Mouse (Mus musculus): ENCODE data around the gene Adssl1. TPM values are rescaled to one million over a fixed set of nuclear protein-coding genes. Genes with fewer than 3 reads are reported as not detected.

Adssl1 gene
- polyA plus RNA-seq, 1 experiment from 2014 or later = 2.1 TPM

- no peak overlapping the region for H3K27ac ChIP-seq (ENCODE audit: low read depth, low read length)
- peaks cover 28% of the 10 kb centered on the region for H3K4me1 ChIP-seq (replicated peaks; ENCODE audit: control insufficient read depth, insufficient read depth, low read length)
- no peak overlapping the region for H3K4me2 ChIP-seq (ENCODE audit: low read depth, low read length, severe bottlenecking)
- H3K4me3 ChIP-seq (ENCODE audit: low read depth, low read length) = no peak overlapping the region
- 53% methylated on average over 8 of the region's 9 CpGs for WGBS
- 0 out of 2 replicates have a peak overlapping the region, but pooled peaks have one; percentile 20 for H3K9ac ChIP-seq (ENCODE audit: low read length)
- no peak for DNase-seq (ENCODE audit: low spot score)
- no peaks in the 10 kb centered on the region for H3K27me3 ChIP-seq (ENCODE audit: control insufficient read depth, insufficient read depth, low read length)
- H3K36me3 ChIP-seq (ENCODE audit: control insufficient read depth, insufficient read depth, low read length) = peaks cover 12% of the 10 kb centered on the region; the same call in 1 of the 2 replicates
- ATAC-seq (replicated peaks; ENCODE audit: low FRiP score) = no peak
- no peaks in the 10 kb centered on the region for H3K9me3 ChIP-seq (ENCODE audit: control insufficient read depth, low read length)
Measured at GRCm38 (mm10) chr12:112670718-112671393, 51.0 kb downstream of the Adssl1 start.

- ATAC-seq (replicated peaks; ENCODE audit: low FRiP score) (no peak), DNase-seq (ENCODE audit: low spot score) (no peak)
- Histone ChIP-seq H3K9ac (ENCODE audit: low read length) (no peak overlapping the region), H3K27ac (ENCODE audit: low read depth, low read length) (no peak overlapping the region), H3K36me3 (ENCODE audit: control insufficient read depth, insufficient read depth, low read length) (peaks cover 12% of the 10 kb centered on the region; the same call in 1 of the 2 replicates), H3K27me3 (ENCODE audit: control insufficient read depth, insufficient read depth, low read length) (no peaks in the 10 kb centered on the region), H3K4me3 (ENCODE audit: low read depth, low read length) (no peak overlapping the region), H3K4me2 (ENCODE audit: low read depth, low read length, severe bottlenecking) (peak overlapping the region; percentile 90; the same call in 1 of the 2 replicates), H3K9me3 (ENCODE audit: control insufficient read depth, low read length) (no peaks in the 10 kb centered on the region), H3K4me1 (replicated peaks; ENCODE audit: control insufficient read depth, insufficient read depth, low read length) (peaks cover 27% of the 10 kb centered on the region)
- 81% methylated on average over 7 of the region's 7 CpGs for WGBS
Measured at GRCm38 (mm10) chr12:112671891-112672290, 52.0 kb downstream of the Adssl1 start.

GRCm38 (mm10) chr12:112672744-112673575, 53.1 kb downstream of the Adssl1 start:
- H3K9ac ChIP-seq (ENCODE audit: low read length) = peak overlapping the region; percentile 93
- H3K4me2 ChIP-seq (ENCODE audit: low read depth, low read length, severe bottlenecking) = peak overlapping the region; percentile 90
- peaks cover 28% of the 10 kb centered on the region for H3K4me1 ChIP-seq (replicated peaks; ENCODE audit: control insufficient read depth, insufficient read depth, low read length)
- ATAC-seq (replicated peaks; ENCODE audit: low FRiP score) (peak; percentile 43; the same call in 1 of the 2 replicates), DNase-seq (ENCODE audit: low spot score) (no peak)
- H3K27ac ChIP-seq (ENCODE audit: low read depth, low read length) = peak overlapping the region; percentile 82
- peaks cover 5% of the 10 kb centered on the region for H3K27me3 ChIP-seq (ENCODE audit: control insufficient read depth, insufficient read depth, low read length)
- peaks cover 12% of the 10 kb centered on the region; the same call in 1 of the 2 replicates for H3K36me3 ChIP-seq (ENCODE audit: control insufficient read depth, insufficient read depth, low read length)
- peak overlapping the region; percentile 98 for H3K4me3 ChIP-seq (ENCODE audit: low read depth, low read length)
- H3K9me3 ChIP-seq (ENCODE audit: control insufficient read depth, low read length) = no peaks in the 10 kb centered on the region
- WGBS = 9% methylated on average over 21 of the region's 21 CpGs

- ATAC-seq (replicated peaks; ENCODE audit: low FRiP score) (no peak), DNase-seq (ENCODE audit: low spot score) (no peak)
- Histone ChIP-seq H3K4me1 (replicated peaks; ENCODE audit: control insufficient read depth, insufficient read depth, low read length) (peaks cover 30% of the 10 kb centered on the region), H3K9ac (ENCODE audit: low read length) (peak overlapping the region; percentile 93), H3K4me2 (ENCODE audit: low read depth, low read length, severe bottlenecking) (peak overlapping the region; percentile 90), H3K27ac (ENCODE audit: low read depth, low read length) (peak overlapping the region; percentile 82), H3K27me3 (ENCODE audit: control insufficient read depth, insufficient read depth, low read length) (peaks cover 11% of the 10 kb centered on the region), H3K36me3 (ENCODE audit: control insufficient read depth, insufficient read depth, low read length) (peaks cover 12% of the 10 kb centered on the region; the same call in 1 of the 2 replicates), H3K4me3 (ENCODE audit: low read depth, low read length) (peak overlapping the region; percentile 98), H3K9me3 (ENCODE audit: control insufficient read depth, low read length) (no peaks in the 10 kb centered on the region)
- WGBS = under 1% methylated on average over 62 of the region's 68 CpGs
Measured at GRCm38 (mm10) chr12:112673576-112674091, 53.8 kb downstream of the Adssl1 start.

GRCm38 (mm10) chr12:112674132-112675011, 54.5 kb downstream of the Adssl1 start, which contains the start of gene Akt1:
Akt1 (minus strand) TSS chr12:112674884.
- peaks cover 12% of the 10 kb centered on the region; the same call in 1 of the 2 replicates for H3K36me3 ChIP-seq (ENCODE audit: control insufficient read depth, insufficient read depth, low read length)
- H3K4me1 ChIP-seq (replicated peaks; ENCODE audit: control insufficient read depth, insufficient read depth, low read length) = peaks cover 33% of the 10 kb centered on the region
- under 1% methylated on average over 50 of the region's 70 CpGs for WGBS
- H3K9me3 ChIP-seq (ENCODE audit: control insufficient read depth, low read length) = no peaks in the 10 kb centered on the region
- peak within 1 kb of the TSS; percentile 82 for H3K27ac ChIP-seq (ENCODE audit: low read depth, low read length)
- peak; percentile 72 for DNase-seq (ENCODE audit: low spot score)
- H3K4me3 ChIP-seq (ENCODE audit: low read depth, low read length) = peak within 1 kb of the TSS; percentile 98
- 0 out of 2 replicates have a peak, but pooled peaks have one; percentile 3 for ATAC-seq (replicated peaks; ENCODE audit: low FRiP score)
- peak within 1 kb of the TSS; percentile 90 for H3K4me2 ChIP-seq (ENCODE audit: low read depth, low read length, severe bottlenecking)
- H3K9ac ChIP-seq (ENCODE audit: low read length) = peak within 1 kb of the TSS; percentile 93
- peaks cover 17% of the 10 kb centered on the region for H3K27me3 ChIP-seq (ENCODE audit: control insufficient read depth, insufficient read depth, low read length)

- WGBS = 18% methylated on average over 18 of the region's 18 CpGs
- Histone ChIP-seq H3K27me3 (ENCODE audit: control insufficient read depth, insufficient read depth, low read length) (peaks cover 28% of the 10 kb centered on the region), H3K9me3 (ENCODE audit: control insufficient read depth, low read length) (no peaks in the 10 kb centered on the region), H3K36me3 (ENCODE audit: control insufficient read depth, insufficient read depth, low read length) (peaks cover 6% of the 10 kb centered on the region; the same call in 1 of the 2 replicates), H3K4me1 (replicated peaks; ENCODE audit: control insufficient read depth, insufficient read depth, low read length) (peaks cover 33% of the 10 kb centered on the region), H3K4me3 (ENCODE audit: low read depth, low read length) (peak overlapping the region; percentile 98), H3K9ac (ENCODE audit: low read length) (peak overlapping the region; percentile 33; the same call in 1 of the 2 replicates), H3K4me2 (ENCODE audit: low read depth, low read length, severe bottlenecking) (peak overlapping the region; percentile 90), H3K27ac (ENCODE audit: low read depth, low read length) (peak overlapping the region; percentile 27; the same call in 1 of the 2 replicates)
- peak; percentile 89 for DNase-seq (ENCODE audit: low spot score)
- ATAC-seq (replicated peaks; ENCODE audit: low FRiP score) = peak; percentile 23
Measured at GRCm38 (mm10) chr12:112675245-112676035, 55.6 kb downstream of the Adssl1 start.

- Histone ChIP-seq H3K36me3 (ENCODE audit: control insufficient read depth, insufficient read depth, low read length) (no peaks in the 10 kb centered on the region), H3K4me1 (replicated peaks; ENCODE audit: control insufficient read depth, insufficient read depth, low read length) (peaks cover 25% of the 10 kb centered on the region), H3K9ac (ENCODE audit: low read length) (no peak overlapping the region), H3K4me3 (ENCODE audit: low read depth, low read length) (no peak overlapping the region), H3K4me2 (ENCODE audit: low read depth, low read length, severe bottlenecking) (no peak overlapping the region), H3K27ac (ENCODE audit: low read depth, low read length) (no peak overlapping the region), H3K9me3 (ENCODE audit: control insufficient read depth, low read length) (no peaks in the 10 kb centered on the region), H3K27me3 (ENCODE audit: control insufficient read depth, insufficient read depth, low read length) (peaks cover 38% of the 10 kb centered on the region)
- WGBS = 74% methylated on average over 5 of the region's 5 CpGs
- no peak for DNase-seq (ENCODE audit: low spot score)
- no peak for ATAC-seq (replicated peaks; ENCODE audit: low FRiP score)
Measured at GRCm38 (mm10) chr12:112677076-112677475, 57.2 kb downstream of the Adssl1 start.
